Mouse (Mus musculus) liver, postnatal 0 days (tissue): ENCODE results near the gene Nupr1l. TPM values are rescaled to one million over a fixed set of nuclear protein-coding genes. Genes with fewer than 3 reads are reported as not detected.
"Not testable (repeated sequence)": the region's sequence is repeated elsewhere in the genome, so short reads cannot be mapped to it uniquely, and the experiment has no call there.

Experiments used
- ATAC-seq: fragments of 200-750 bp; cut with Nextera tagmentation; 2 replicates; pipeline ENCODE4 v1.8.0; 2017; ENCODE audit warnings: mild to moderate bottlenecking, moderate library complexity
- DNase-seq: peaks from one replicate; pipeline ENCODE4 v3.0.0-alpha.2; 2016
- H3K27ac ChIP-seq: fragments of 300-500 bp; sonication (generic); 2 replicates; pipeline ENCODE4 v1.5.1; 2014; ENCODE audit warnings: antibody characterized with exemption, moderate library complexity, mild to moderate bottlenecking, low read depth
- H3K27me3 ChIP-seq: fragments of 300-500 bp; sonication (generic); 2 replicates; pipeline ENCODE4 v1.6.1; 2014; ENCODE audit warnings: low read length, control low read depth, mixed read lengths; ENCODE audit not compliant: insufficient read depth
- H3K36me3 ChIP-seq: fragments of 300-500 bp; sonication (generic); replicated peaks from 2 replicates; pipeline ENCODE4 v1.6.1; 2014; ENCODE audit warnings: mild to moderate bottlenecking, control low read depth, low read length, moderate library complexity, mixed read lengths; ENCODE audit not compliant: insufficient read depth
- H3K4me1 ChIP-seq: fragments of 300-500 bp; sonication (generic); 2 replicates; pipeline ENCODE4 v1.6.1; 2014; ENCODE audit warnings: antibody characterized with exemption, mild to moderate bottlenecking, control low read depth; ENCODE audit not compliant: insufficient read depth
- H3K4me2 ChIP-seq: fragments of 300-500 bp; sonication (generic); 2 replicates; pipeline ENCODE4 v1.6.1; 2014; ENCODE audit warnings: low read depth, mild to moderate bottlenecking, low read length, moderate library complexity, mixed read lengths
- H3K4me3 ChIP-seq: fragments of 300-500 bp; sonication (generic); 2 replicates; pipeline ENCODE4 v1.5.1; 2014; ENCODE audit warnings: low read depth, low read length
- H3K9ac ChIP-seq: fragments of 300-500 bp; sonication (generic); replicated peaks from 2 replicates; pipeline ENCODE4 v1.6.1; 2014; ENCODE audit warnings: mild to moderate bottlenecking, moderate library complexity
- H3K9me3 ChIP-seq: fragments of 300-500 bp; sonication (generic); 2 replicates; pipeline ENCODE4 v1.6.1; 2016; ENCODE audit warnings: mild to moderate bottlenecking, control low read depth, low read length, mixed read lengths
- CTCF ChIP-seq: sonication (generic); IDR thresholded peaks from 2 replicates; pipeline ENCODE4 v1.5.1; 2016; ENCODE audit warnings: antibody characterized with exemption, low read depth
- EP300 ChIP-seq: IDR thresholded peaks from 2 replicates; pipeline ENCODE4 v1.6.1; 2016; ENCODE audit warnings: antibody characterized with exemption, low read depth, mild to moderate bottlenecking
- WGBS: fragments of 180-500 bp; shearing (Covaris S2); extraction: QIAGEN DNeasy Blood & Tissue Kit; methylation state at CpG from one replicate; pipeline ENCODE4 v1.1.7; 2014; ENCODE audit not compliant: insufficient replicate concordance; 5-methylcytosine and 5-hydroxymethylcytosine counted together
- polyA plus RNA-seq: library from polyadenylated mRNA; unstranded; fragments of >200 nt; fragmentation: Nextera tagmentation; extraction: Ambion mirVana; gene quantifications from 2 replicates; pipeline ENCODE4 v1.2.1, GENCODE M21; 2015

Gene Nupr1l
- polyA plus RNA-seq, 1 experiment from 2014 or later, result 1.4 TPM

- Histone ChIP-seq H3K9me3 (no peaks in the 10 kb centered on the region), H3K4me3 (peak within 1 kb of the TSS; percentile 66), H3K4me1 (peaks cover 4% of the 10 kb centered on the region), H3K27ac (peak within 1 kb of the TSS; percentile 93), H3K27me3 (no peaks in the 10 kb centered on the region), H3K36me3 (no peaks in the 10 kb centered on the region), H3K9ac (peak within 1 kb of the TSS; percentile 82), H3K4me2 (peak within 1 kb of the TSS; percentile 66)
- ATAC-seq (peak; percentile 93), DNase-seq (peak; percentile 100)
- WGBS, result 3% methylated on average over 49 of the region's 59 CpGs
- TF ChIP-seq CTCF (0 out of 2 replicates have a peak, but pooled peaks have one; percentile 1), EP300 (no peak; the same call in 1 of the 2 replicates)
Measured at GRCm38 (mm10) chr5:129941495-129942045, 33.2 kb downstream of the Nupr1l start, which contains the start of gene Vkorc1l1. Gene Vkorc1l1 (plus strand): TSS chr5:129941970.

GRCm38 (mm10) chr5:129942073-129942939 is 34.0 kb downstream of the Nupr1l start:
- 2% methylated on average over 35 of the region's 82 CpGs for whole genome bisulfite sequencing
- ATAC-seq, result peak; percentile 18

GRCm38 (mm10) chr5:129943402-129943801 is 35.1 kb downstream of the Nupr1l start:
- H3K9ac ChIP-seq, result no peak overlapping the region
- H3K27me3 ChIP-seq, result no peaks in the 10 kb centered on the region
- no peak for ATAC-seq
- no peak for DNase-seq
- WGBS, result 43% methylated on average over 1 of the region's 1 CpGs
- peak overlapping the region; percentile 66; the same call in 1 of the 2 replicates for H3K4me3 ChIP-seq
- H3K27ac ChIP-seq, result 0 out of 2 replicates have a peak overlapping the region, but pooled peaks have one; percentile 4
- no peaks in the 10 kb centered on the region for H3K36me3 ChIP-seq
- no peak for TF ChIP-seq EP300
- no peak for TF ChIP-seq CTCF
- no peaks in the 10 kb centered on the region for H3K9me3 ChIP-seq
- peaks cover 4% of the 10 kb centered on the region for H3K4me1 ChIP-seq
- peak overlapping the region; percentile 66 for H3K4me2 ChIP-seq

More at GRCm38 (mm10) chr5:129942073-129942939, 34.0 kb downstream of the Nupr1l start:
- not testable (repeated sequence) for H3K36me3 ChIP-seq, H3K27me3 ChIP-seq, H3K4me1 ChIP-seq, H3K9me3 ChIP-seq
- peak; percentile 66 for DNase-seq
- peak overlapping the region; percentile 66 for H3K4me2 ChIP-seq
- peak overlapping the region; percentile 93 for H3K27ac ChIP-seq
- H3K9ac ChIP-seq, result peak overlapping the region; percentile 82
- peak overlapping the region; percentile 66 for H3K4me3 ChIP-seq
- TF ChIP-seq CTCF, result 0 out of 2 replicates have a peak, but pooled peaks have one; percentile 18

- Histone ChIP-seq H3K27me3 (no peaks in the 10 kb centered on the region), H3K36me3 (no peaks in the 10 kb centered on the region), H3K9ac (no peak overlapping the region), H3K4me1 (peaks cover 4% of the 10 kb centered on the region), H3K4me2 (no peak overlapping the region), H3K4me3 (no peak overlapping the region), H3K27ac (no peak overlapping the region), H3K9me3 (no peaks in the 10 kb centered on the region)
- ATAC-seq (no peak), DNase-seq (no peak)
- 67% methylated on average over 2 of the region's 2 CpGs for WGBS
- TF ChIP-seq EP300 (no peak), CTCF (no peak)
Measured at GRCm38 (mm10) chr5:129947528-129948033, 39.2 kb downstream of the Nupr1l start.

GRCm38 (mm10) chr5:129952143-129952542 is 43.8 kb downstream of the Nupr1l start:
- Histone ChIP-seq H3K4me2 (no peak overlapping the region), H3K36me3 (no peaks in the 10 kb centered on the region), H3K27ac (no peak overlapping the region), H3K4me3 (no peak overlapping the region), H3K27me3 (no peaks in the 10 kb centered on the region), H3K9me3 (no peaks in the 10 kb centered on the region), H3K4me1 (peaks cover 11% of the 10 kb centered on the region), H3K9ac (no peak overlapping the region)
- DNase-seq, result no peak
- WGBS, result 63% methylated on average over 4 of the region's 4 CpGs
- no peak for ATAC-seq
- no peak for TF ChIP-seq EP300
- no peak for TF ChIP-seq CTCF
